Mouse (Mus musculus) testis, adult 2 months (tissue): ENCODE data around the gene Sptlc2. TPM values are rescaled to one million over a fixed set of nuclear protein-coding genes. Genes with fewer than 3 reads are reported as not detected.

Source experiments
- H3K27ac ChIP-seq: fragments of 200-500 bp; 2 replicates; pipeline ENCODE4 v1.5.1; 2012; ENCODE audit warnings: low read depth, low read length; ENCODE audit not compliant: control insufficient read depth, insufficient read depth
- H3K27me3 ChIP-seq: fragments of 200-500 bp; 2 replicates; pipeline ENCODE4 v1.6.1; 2012; ENCODE audit warnings: mild to moderate bottlenecking, low read length, moderate library complexity; ENCODE audit not compliant: control insufficient read depth, insufficient read depth
- H3K36me3 ChIP-seq: fragments of 200-500 bp; 2 replicates; pipeline ENCODE4 v1.6.1; 2012; ENCODE audit warnings: mild to moderate bottlenecking, low read length; ENCODE audit not compliant: control insufficient read depth, insufficient read depth
- H3K4me1 ChIP-seq: fragments of 200-500 bp; 2 replicates; pipeline ENCODE4 v1.6.1; 2012; ENCODE audit warnings: low read length; ENCODE audit not compliant: control insufficient read depth, insufficient read depth
- H3K4me3 ChIP-seq: fragments of 200-500 bp; 2 replicates; pipeline ENCODE4 v1.5.1; 2012; ENCODE audit warnings: low read depth, mild to moderate bottlenecking, low read length, moderate library complexity, mixed read lengths; ENCODE audit not compliant: control insufficient read depth
- CTCF ChIP-seq: fragments of 200-500 bp; IDR thresholded peaks from 2 replicates; pipeline ENCODE4 v1.5.1; 2012; ENCODE audit warnings: low read depth, mild to moderate bottlenecking, inconsistent platforms, low read length, moderate library complexity; ENCODE audit not compliant: control insufficient read depth, insufficient read depth, insufficient replicate concordance
- POLR2A ChIP-seq: fragments of 200-500 bp; IDR thresholded peaks from 2 replicates; pipeline ENCODE4 v1.6.1; 2012; ENCODE audit warnings: low read depth, mild to moderate bottlenecking, inconsistent platforms, low read length, moderate library complexity; ENCODE audit not compliant: control insufficient read depth
- polyA plus RNA-seq: library from polyadenylated mRNA; depleted of rRNA; stranded (reverse); fragments of >200 nt; gene quantifications from 2 replicates; pipeline ENCODE4 v1.2.3, GENCODE M21; 2012

The Sptlc2 gene
- polyA plus RNA-seq, 1 experiment: 9.4 TPM

- TF ChIP-seq CTCF (no peak), POLR2A (no peak)
- Histone ChIP-seq H3K27me3 (no peaks in the 10 kb centered on the region), H3K27ac (no peak overlapping the region), H3K4me1 (no peaks in the 10 kb centered on the region), H3K36me3 (no peaks in the 10 kb centered on the region; the same call in 1 of the 2 replicates), H3K4me3 (no peak overlapping the region)
Measured at GRCm38 (mm10) chr12:87348029-87348428, 40.1 kb downstream of the Sptlc2 start.

GRCm38 (mm10) chr12:87347511-87347910 is 40.6 kb downstream of the Sptlc2 start:
- Histone ChIP-seq H3K4me3 (no peak overlapping the region), H3K27ac (no peak overlapping the region), H3K4me1 (no peaks in the 10 kb centered on the region), H3K27me3 (no peaks in the 10 kb centered on the region), H3K36me3 (no peaks in the 10 kb centered on the region; the same call in 1 of the 2 replicates)
- no peak for TF ChIP-seq POLR2A
- TF ChIP-seq CTCF: no peak

- Histone ChIP-seq H3K27ac (no peak overlapping the region), H3K36me3 (peaks cover 2% of the 10 kb centered on the region; the same call in 1 of the 2 replicates), H3K27me3 (no peaks in the 10 kb centered on the region), H3K4me1 (no peaks in the 10 kb centered on the region), H3K4me3 (no peak overlapping the region)
- TF ChIP-seq POLR2A: no peak
- no peak for TF ChIP-seq CTCF
Measured at GRCm38 (mm10) chr12:87343084-87343605, 45.0 kb downstream of the Sptlc2 start.

- H3K4me3 ChIP-seq: no peak overlapping the region
- no peaks in the 10 kb centered on the region for H3K27me3 ChIP-seq
- 0 out of 2 replicates have a peak, but pooled peaks cover 2% of the 10 kb centered on the region for H3K36me3 ChIP-seq
- TF ChIP-seq CTCF: no peak
- no peak for TF ChIP-seq POLR2A
- no peak overlapping the region for H3K27ac ChIP-seq
- H3K4me1 ChIP-seq: no peaks in the 10 kb centered on the region
Measured at GRCm38 (mm10) chr12:87338082-87338481, 50.1 kb downstream of the Sptlc2 start.

- Histone ChIP-seq H3K4me3 (no peak overlapping the region), H3K27me3 (no peaks in the 10 kb centered on the region), H3K27ac (no peak overlapping the region), H3K4me1 (no peaks in the 10 kb centered on the region), H3K36me3 (no peaks in the 10 kb centered on the region)
- no peak for TF ChIP-seq POLR2A
Measured at GRCm38 (mm10) chr12:87334886-87335285, 53.3 kb downstream of the Sptlc2 start.

GRCm38 (mm10) chr12:87333794-87334193 is 54.4 kb downstream of the Sptlc2 start:
- Histone ChIP-seq H3K36me3 (no peaks in the 10 kb centered on the region; the same call in 1 of the 2 replicates), H3K27me3 (no peaks in the 10 kb centered on the region), H3K4me3 (no peak overlapping the region), H3K27ac (no peak overlapping the region), H3K4me1 (no peaks in the 10 kb centered on the region)
- TF ChIP-seq CTCF (no peak), POLR2A (no peak)

- Histone ChIP-seq H3K4me3 (no peak overlapping the region), H3K4me1 (no peaks in the 10 kb centered on the region), H3K27me3 (no peaks in the 10 kb centered on the region), H3K36me3 (no peaks in the 10 kb centered on the region; the same call in 1 of the 2 replicates), H3K27ac (no peak overlapping the region)
- TF ChIP-seq CTCF (no peak), POLR2A (no peak)
Measured at GRCm38 (mm10) chr12:87332511-87332910, 55.6 kb downstream of the Sptlc2 start.

GRCm38 (mm10) chr12:87331908-87332307 is 56.2 kb downstream of the Sptlc2 start:
- no peaks in the 10 kb centered on the region for H3K27me3 ChIP-seq
- TF ChIP-seq CTCF (no peak), POLR2A (no peak)

More at GRCm38 (mm10) chr12:87331908-87332307, 56.2 kb downstream of the Sptlc2 start:
- Histone ChIP-seq H3K36me3 (no peaks in the 10 kb centered on the region; the same call in 1 of the 2 replicates), H3K4me1 (no peaks in the 10 kb centered on the region), H3K27ac (no peak overlapping the region), H3K4me3 (no peak overlapping the region)
